Mouse (Mus musculus) lung, postnatal 0 days (tissue): ENCODE data around the gene G3bp1. TPM values are rescaled to one million over a fixed set of nuclear protein-coding genes. Genes with fewer than 3 reads are reported as not detected.

Experiments
- ATAC-seq: fragments of 200-750 bp; cut with Nextera tagmentation; 2 replicates; pipeline ENCODE4 v1.8.0; 2017; ENCODE audit warnings: moderate library complexity
- DNase-seq: peaks from one replicate; pipeline ENCODE4 v3.0.0-alpha.2; 2016; ENCODE audit warnings: low spot score
- H3K27ac ChIP-seq: fragments of 300-500 bp; sonication (generic); 2 replicates; pipeline ENCODE4 v1.5.1; 2014; ENCODE audit warnings: antibody characterized with exemption, mild to moderate bottlenecking, low read length, mixed read lengths
- H3K27me3 ChIP-seq: fragments of 300-500 bp; sonication (generic); replicated peaks from 2 replicates; pipeline ENCODE4 v1.6.1; 2014; ENCODE audit warnings: low read length, mixed read lengths; ENCODE audit not compliant: insufficient read depth
- H3K36me3 ChIP-seq: fragments of 300-500 bp; sonication (generic); 2 replicates; pipeline ENCODE4 v1.6.1; 2014; ENCODE audit warnings: low read length, mixed read lengths; ENCODE audit not compliant: insufficient read depth
- H3K4me1 ChIP-seq: fragments of 300-500 bp; sonication (generic); 2 replicates; pipeline ENCODE4 v1.6.1; 2014; ENCODE audit warnings: antibody characterized with exemption, low read depth, low read length, mixed read lengths; ENCODE audit not compliant: insufficient read depth
- H3K4me2 ChIP-seq: fragments of 300-500 bp; sonication (generic); replicated peaks from 2 replicates; pipeline ENCODE4 v1.6.1; 2014; ENCODE audit warnings: low read depth, mild to moderate bottlenecking, low read length, moderate library complexity, mixed read lengths
- H3K4me3 ChIP-seq: fragments of 300-500 bp; sonication (generic); 2 replicates; pipeline ENCODE4 v1.5.1; 2014; ENCODE audit warnings: low read depth, low read length
- H3K9ac ChIP-seq: fragments of 300-500 bp; sonication (generic); replicated peaks from 2 replicates; pipeline ENCODE4 v1.6.1; 2014; ENCODE audit warnings: low read depth, mild to moderate bottlenecking
- H3K9me3 ChIP-seq: fragments of 300-500 bp; sonication (generic); 2 replicates; pipeline ENCODE4 v1.6.1; 2016; ENCODE audit warnings: low read length, mixed read lengths
- CTCF ChIP-seq: IDR thresholded peaks from 2 replicates; pipeline ENCODE4 v1.5.1; 2016; ENCODE audit warnings: antibody characterized with exemption, mild to moderate bottlenecking
- EP300 ChIP-seq: IDR thresholded peaks from 2 replicates; pipeline ENCODE4 v1.6.1; 2016; ENCODE audit warnings: antibody characterized with exemption, mild to moderate bottlenecking, control low read depth
- WGBS: fragments of 180-500 bp; shearing (Covaris S2); extraction: QIAGEN DNeasy Blood & Tissue Kit; methylation state at CpG from one replicate; pipeline ENCODE4 v1.1.7; 2014; 5-methylcytosine and 5-hydroxymethylcytosine counted together
- polyA plus RNA-seq: library from polyadenylated mRNA; unstranded; fragments of >200 nt; fragmentation: Nextera tagmentation; extraction: Ambion mirVana; gene quantifications from 2 replicates; pipeline ENCODE4 v1.2.1, GENCODE M21; 2015

The G3bp1 gene
- polyA plus RNA-seq, result 47.7 and 52.5 TPM in 2 replicates

DNA sequence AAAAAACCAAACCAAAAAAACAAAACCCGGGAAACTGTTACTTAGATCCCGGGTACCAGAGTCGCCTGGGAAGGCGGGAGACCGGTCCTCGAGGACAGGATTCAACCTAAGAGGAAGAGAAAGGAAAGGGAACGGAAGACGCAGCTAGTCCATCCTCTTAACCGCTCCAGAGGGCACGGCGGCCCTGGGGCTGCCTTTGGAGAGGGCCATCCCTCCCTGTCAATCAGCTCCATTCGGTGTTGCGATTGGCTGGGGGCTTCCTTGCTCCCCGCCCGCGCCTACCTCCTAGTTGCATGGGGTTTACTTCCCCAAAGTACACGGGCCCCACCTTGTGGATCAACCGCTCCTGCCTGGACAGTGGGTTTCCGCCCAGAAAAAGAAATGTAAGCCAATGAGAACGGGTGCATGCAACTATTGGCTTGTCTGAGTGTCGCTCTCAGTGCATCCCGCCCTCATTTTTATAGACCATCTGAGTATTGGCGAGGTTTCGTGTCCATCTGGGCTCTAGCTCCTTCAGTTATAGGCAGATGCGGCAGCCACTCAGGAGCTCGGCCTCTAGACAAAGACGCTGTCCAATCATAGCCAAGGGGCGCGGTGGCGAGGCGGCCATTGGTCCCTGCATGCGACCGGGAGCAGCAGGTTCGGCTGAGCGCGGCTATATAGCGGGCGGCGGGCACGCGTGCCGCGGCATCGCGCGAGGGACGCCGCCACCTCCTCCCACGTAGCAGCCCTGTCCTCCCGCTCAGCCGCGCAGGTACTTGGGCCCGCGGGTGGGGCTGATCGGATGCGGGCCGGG is at the start of gene G3bp1:
G3bp1 (plus strand) TSS at position 638 of the 796 bp plus-strand sequence.
- Histone ChIP-seq H3K4me1 (0 out of 2 replicates have a peak, but pooled peaks cover 7% of the 10 kb centered on the region), H3K9me3 (no peaks in the 10 kb centered on the region), H3K27ac (peak within 1 kb of the TSS; percentile 94), H3K4me3 (peak within 1 kb of the TSS; percentile 92), H3K27me3 (no peaks in the 10 kb centered on the region), H3K4me2 (peak within 1 kb of the TSS; percentile 94), H3K9ac (peak within 1 kb of the TSS; percentile 88), H3K36me3 (no peaks in the 10 kb centered on the region)
- WGBS, result 3% methylated on average over 43 of the region's 57 CpGs
- peak; percentile 70 for TF ChIP-seq CTCF
- TF ChIP-seq EP300, result peak; percentile 77; the same call in 1 of the 2 replicates
- DNase-seq (peak; percentile 100), ATAC-seq (peak; percentile 96)

GRCm38 (mm10) chr11:55422978-55423377 is 46.5 kb upstream of the G3bp1 start, which contains the start of gene Sparc:
Gene Sparc, minus strand, starts transcription at chr11:55423183.
- no peaks in the 10 kb centered on the region for H3K9me3 ChIP-seq

GRCm38 (mm10) chr11:55423756-55424155 is 45.7 kb upstream of the G3bp1 start:
- 20% methylated on average over 4 of the region's 4 CpGs for WGBS

More at GRCm38 (mm10) chr11:55422978-55423377, 46.5 kb upstream of the G3bp1 start, which contains the start of gene Sparc:
- ATAC-seq (no peak), DNase-seq (no peak)
- H3K4me2 ChIP-seq, result no peak within 1 kb of the TSS
- TF ChIP-seq EP300, result no peak
- no peak for TF ChIP-seq CTCF
- H3K4me1 ChIP-seq, result no peaks in the 10 kb centered on the region; the same call in 1 of the 2 replicates
- H3K27me3 ChIP-seq, result no peaks in the 10 kb centered on the region
- no peaks in the 10 kb centered on the region for H3K36me3 ChIP-seq
- no peak within 1 kb of the TSS for H3K27ac ChIP-seq
- no peak within 1 kb of the TSS for H3K9ac ChIP-seq
- 95% methylated on average over 1 of the region's 1 CpGs for WGBS
- no peak within 1 kb of the TSS for H3K4me3 ChIP-seq

GRCm38 (mm10) chr11:55424746-55425360 is 44.6 kb upstream of the G3bp1 start:
- Histone ChIP-seq H3K36me3 (no peaks in the 10 kb centered on the region), H3K27me3 (no peaks in the 10 kb centered on the region), H3K9ac (no peak overlapping the region), H3K27ac (no peak overlapping the region), H3K4me2 (no peak overlapping the region), H3K9me3 (no peaks in the 10 kb centered on the region), H3K4me1 (no peaks in the 10 kb centered on the region; the same call in 1 of the 2 replicates), H3K4me3 (no peak overlapping the region)
- TF ChIP-seq CTCF (no peak), EP300 (no peak)
- WGBS, result 75% methylated on average over 8 of the region's 8 CpGs
- no peak for DNase-seq
- no peak for ATAC-seq

More at GRCm38 (mm10) chr11:55423756-55424155, 45.7 kb upstream of the G3bp1 start:
- Histone ChIP-seq H3K36me3 (no peaks in the 10 kb centered on the region), H3K4me1 (no peaks in the 10 kb centered on the region; the same call in 1 of the 2 replicates), H3K4me2 (no peak overlapping the region), H3K27me3 (no peaks in the 10 kb centered on the region), H3K9ac (no peak overlapping the region), H3K27ac (no peak overlapping the region), H3K4me3 (no peak overlapping the region), H3K9me3 (no peaks in the 10 kb centered on the region)
- DNase-seq (no peak), ATAC-seq (no peak)
- TF ChIP-seq CTCF (no peak), EP300 (no peak)

DNA sequence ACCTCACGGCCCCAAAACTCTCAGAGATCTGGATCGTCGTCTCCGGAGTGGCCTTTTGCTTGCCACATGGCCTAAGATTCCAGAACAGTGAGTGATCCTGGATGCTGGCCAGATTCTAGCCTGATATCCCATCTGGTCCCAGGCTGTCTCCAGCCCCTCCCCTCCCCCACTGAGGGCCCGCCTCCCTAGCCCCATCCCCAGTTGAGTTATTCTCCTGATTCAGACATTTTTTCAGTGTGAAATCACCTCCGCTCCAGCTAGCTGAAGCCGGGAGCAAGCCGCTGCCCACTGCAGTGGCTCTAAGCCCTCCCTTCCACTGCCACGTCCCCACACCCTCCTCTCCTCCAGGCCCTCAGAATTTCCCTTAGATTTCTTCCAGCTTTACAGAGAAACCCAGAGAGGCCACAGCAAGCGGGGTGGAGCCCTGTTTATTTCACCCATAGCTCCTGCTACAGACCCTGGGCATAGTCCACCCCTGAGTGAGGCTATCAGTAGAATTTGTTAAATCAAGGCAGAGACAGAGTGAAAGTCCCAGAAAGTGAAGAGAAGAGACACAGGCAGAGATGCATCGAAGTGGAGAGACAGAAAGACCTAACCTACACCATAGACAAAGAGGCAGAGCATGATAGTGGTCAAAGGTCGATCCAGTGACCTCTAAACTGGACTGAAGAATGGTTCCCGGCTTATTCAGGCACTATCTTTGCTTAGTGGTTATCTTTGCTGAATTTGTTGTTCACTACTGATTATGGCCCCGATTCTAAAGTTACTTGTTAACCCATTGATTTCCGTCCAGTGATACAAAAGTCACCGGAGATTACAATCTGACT is 41.1 kb upstream of the G3bp1 start:
- H3K27me3 ChIP-seq, result no peaks in the 10 kb centered on the region
- no peaks in the 10 kb centered on the region for H3K9me3 ChIP-seq
- no peaks in the 10 kb centered on the region for H3K36me3 ChIP-seq
- no peaks in the 10 kb centered on the region; the same call in 1 of the 2 replicates for H3K4me1 ChIP-seq
- H3K4me2 ChIP-seq, result 0 out of 2 replicates have a peak overlapping the region, but pooled peaks have one; percentile 14
- DNase-seq (peak; percentile 97), ATAC-seq (peak; percentile 95)
- no peak overlapping the region for H3K9ac ChIP-seq
- 27% methylated on average over 16 of the region's 16 CpGs for WGBS
- peak overlapping the region; percentile 88 for H3K27ac ChIP-seq
- H3K4me3 ChIP-seq, result no peak overlapping the region
- no peak for TF ChIP-seq CTCF
- TF ChIP-seq EP300, result peak; percentile 13; the same call in 1 of the 2 replicates
